Mouse (Mus musculus): ENCODE measurements around the gene Tdgf1.

- TF ChIP-seq CTCF (IDR thresholded peaks at IDR 0.05; ENCODE audit: low read depth) (no peak), EP300 (IDR thresholded peaks at IDR 0.05; ENCODE audit: low read depth) (no peak)
These were observed 5.4 kb upstream of the Tdgf1 start, which contains the start of gene Lrrc2 for GRCm38 (mm10) chr9:110951397-110951796.

Measured in liver, postnatal 0 days (tissue).